Mouse (Mus musculus): Measurements from ENCODE around the gene Ces1f. TPM values are rescaled to one million over a fixed set of nuclear protein-coding genes. Genes with fewer than 3 reads are reported as not detected.
A peak's percentile ranks its signal among the peaks of the same experiment; 100 is the strongest.
"Not testable (repeated sequence)": the region's sequence is repeated elsewhere in the genome, so short reads cannot be mapped to it uniquely, and the experiment has no call there.

Ces1f gene
- polyA plus RNA-seq, 1 experiment from 2014 or later: 1.1 TPM

GRCm38 (mm10) chr8:93228673-93229370, 50.7 kb downstream of the Ces1f start:
- peak overlapping the region; percentile 26; the same call in 1 of the 2 replicates for H3K4me2 ChIP-seq (ENCODE audit: low read depth, low read length)
- H3K27ac ChIP-seq (ENCODE audit: low read depth): peak overlapping the region; percentile 69
- no peaks in the 10 kb centered on the region for H3K9me3 ChIP-seq (ENCODE audit: low read length)
- no peak overlapping the region for H3K9ac ChIP-seq (replicated peaks)
- peaks cover 3% of the 10 kb centered on the region for H3K4me1 ChIP-seq (ENCODE audit: insufficient read depth)
- H3K4me3 ChIP-seq (ENCODE audit: low read depth, low read length): no peak overlapping the region
- 49% methylated on average over 11 of the region's 11 CpGs for WGBS (ENCODE audit: insufficient replicate concordance)
- TF ChIP-seq CTCF (IDR thresholded peaks at IDR 0.05; ENCODE audit: low read depth) (no peak), EP300 (IDR thresholded peaks at IDR 0.05; ENCODE audit: low read depth) (no peak)
- no peak for DNase-seq
- H3K27me3 ChIP-seq (ENCODE audit: insufficient read depth, low read length): no peaks in the 10 kb centered on the region
- ATAC-seq: peak; percentile 69
- H3K36me3 ChIP-seq (replicated peaks; ENCODE audit: insufficient read depth, low read length): no peaks in the 10 kb centered on the region

DNA sequence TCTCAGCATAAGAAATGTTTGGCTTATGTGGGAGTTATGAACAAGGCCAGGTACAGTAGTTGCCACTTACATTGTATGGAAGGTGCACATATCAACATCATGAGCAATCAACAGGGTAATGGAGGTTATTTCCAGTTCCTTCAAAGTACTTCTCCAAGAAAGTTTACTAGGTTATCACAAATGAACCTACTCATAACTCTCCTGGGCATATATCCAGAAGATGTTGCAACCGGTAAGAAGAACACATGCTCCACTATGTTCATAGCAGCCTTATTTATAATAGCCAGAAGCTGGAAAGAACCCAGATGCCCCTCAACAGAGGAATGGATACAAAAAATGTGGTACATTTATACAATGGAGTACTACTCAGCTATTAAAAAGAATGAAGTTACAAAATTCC, 53.1 kb downstream of the Ces1f start:
- not testable (repeated sequence) for H3K27me3 ChIP-seq (ENCODE audit: insufficient read depth, low read length); H3K36me3 ChIP-seq (replicated peaks; ENCODE audit: insufficient read depth, low read length); H3K9ac ChIP-seq (replicated peaks); DNase-seq; H3K27ac ChIP-seq (ENCODE audit: low read depth); H3K4me3 ChIP-seq (ENCODE audit: low read depth, low read length); H3K4me1 ChIP-seq (ENCODE audit: insufficient read depth); H3K9me3 ChIP-seq (ENCODE audit: low read length); ATAC-seq; H3K4me2 ChIP-seq (ENCODE audit: low read depth, low read length)
- WGBS (ENCODE audit: insufficient replicate concordance): 77% methylated on average over 1 of the region's 1 CpGs

DNA sequence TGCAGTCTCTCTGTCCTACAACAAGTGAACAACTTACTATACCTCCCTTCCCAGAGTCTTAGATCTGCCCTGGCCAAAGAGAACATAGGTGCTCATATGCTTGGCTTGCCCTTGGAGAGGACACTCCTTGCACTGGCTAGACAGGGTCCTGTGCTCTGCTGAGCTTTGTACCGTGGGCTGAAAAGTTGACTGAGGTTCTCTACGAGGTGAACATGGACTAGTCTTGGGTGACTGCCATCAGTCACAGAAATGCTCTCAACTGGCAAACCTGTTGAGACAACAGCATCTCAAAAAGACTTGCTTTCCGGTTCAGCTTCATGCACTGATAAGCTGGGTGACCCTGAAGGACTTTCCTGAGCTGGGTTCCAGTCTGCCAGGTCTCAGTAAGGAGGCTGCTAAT, 57.7 kb downstream of the Ces1f start:
- DNase-seq: no peak
- H3K4me1 ChIP-seq (ENCODE audit: insufficient read depth): no peaks in the 10 kb centered on the region
- no peaks in the 10 kb centered on the region for H3K27me3 ChIP-seq (ENCODE audit: insufficient read depth, low read length)
- no peak for ATAC-seq
- no peaks in the 10 kb centered on the region for H3K9me3 ChIP-seq (ENCODE audit: low read length)
- no peak overlapping the region for H3K4me3 ChIP-seq (ENCODE audit: low read depth, low read length)
- no peaks in the 10 kb centered on the region for H3K36me3 ChIP-seq (replicated peaks; ENCODE audit: insufficient read depth, low read length)
- WGBS (ENCODE audit: insufficient replicate concordance): 67% methylated on average over 3 of the region's 3 CpGs
- TF ChIP-seq CTCF (IDR thresholded peaks at IDR 0.05; ENCODE audit: low read depth) (no peak), EP300 (IDR thresholded peaks at IDR 0.05; ENCODE audit: low read depth) (no peak)
- no peak overlapping the region for H3K27ac ChIP-seq (ENCODE audit: low read depth)
- H3K9ac ChIP-seq (replicated peaks): no peak overlapping the region
- no peak overlapping the region for H3K4me2 ChIP-seq (ENCODE audit: low read depth, low read length)

DNA sequence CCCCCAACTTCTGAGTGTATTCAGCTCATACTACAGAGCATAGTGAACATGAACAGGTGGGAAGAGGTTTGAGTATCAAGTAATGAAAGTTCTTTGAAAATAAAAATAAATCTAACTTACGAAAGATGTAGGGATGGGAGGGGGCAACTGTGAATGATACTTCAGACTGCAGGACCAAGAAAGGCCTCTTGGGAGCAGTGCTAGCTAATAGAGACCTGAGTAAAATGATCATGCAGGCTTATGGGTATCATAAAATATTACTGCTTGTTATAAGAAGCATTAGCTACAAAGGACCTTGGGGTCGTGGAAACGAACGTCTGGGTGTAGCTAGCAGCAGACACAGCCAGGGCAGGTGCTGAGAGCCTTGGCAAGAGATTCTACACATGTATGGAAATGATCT, 61.7 kb downstream of the Ces1f start:
- 67% methylated on average over 4 of the region's 4 CpGs for WGBS (ENCODE audit: insufficient replicate concordance)
- TF ChIP-seq CTCF (IDR thresholded peaks at IDR 0.05; ENCODE audit: low read depth) (peak; percentile 35), EP300 (IDR thresholded peaks at IDR 0.05; ENCODE audit: low read depth) (no peak)
- ATAC-seq: no peak
- Histone ChIP-seq H3K9me3 (ENCODE audit: low read length) (no peaks in the 10 kb centered on the region), H3K36me3 (replicated peaks; ENCODE audit: insufficient read depth, low read length) (no peaks in the 10 kb centered on the region), H3K9ac (replicated peaks) (no peak overlapping the region), H3K4me3 (ENCODE audit: low read depth, low read length) (no peak overlapping the region), H3K27ac (ENCODE audit: low read depth) (no peak overlapping the region), H3K4me1 (ENCODE audit: insufficient read depth) (no peaks in the 10 kb centered on the region), H3K27me3 (ENCODE audit: insufficient read depth, low read length) (no peaks in the 10 kb centered on the region), H3K4me2 (ENCODE audit: low read depth, low read length) (no peak overlapping the region)
- DNase-seq: no peak

- no peaks in the 10 kb centered on the region for H3K27me3 ChIP-seq (ENCODE audit: insufficient read depth, low read length)
- WGBS (ENCODE audit: insufficient replicate concordance): 65% methylated on average over 1 of the region's 1 CpGs
- ATAC-seq (no peak), DNase-seq (no peak)
- no peaks in the 10 kb centered on the region for H3K9me3 ChIP-seq (ENCODE audit: low read length)
- no peak overlapping the region for H3K9ac ChIP-seq (replicated peaks)
- no peak overlapping the region for H3K27ac ChIP-seq (ENCODE audit: low read depth)
- no peak overlapping the region for H3K4me3 ChIP-seq (ENCODE audit: low read depth, low read length)
- TF ChIP-seq CTCF (IDR thresholded peaks at IDR 0.05; ENCODE audit: low read depth) (no peak), EP300 (IDR thresholded peaks at IDR 0.05; ENCODE audit: low read depth) (no peak)
- no peak overlapping the region for H3K4me2 ChIP-seq (ENCODE audit: low read depth, low read length)
- no peaks in the 10 kb centered on the region for H3K36me3 ChIP-seq (replicated peaks; ENCODE audit: insufficient read depth, low read length)
- H3K4me1 ChIP-seq (ENCODE audit: insufficient read depth): no peaks in the 10 kb centered on the region
Observed at GRCm38 (mm10) chr8:93217375-93217774, 62.2 kb downstream of the Ces1f start.

- Histone ChIP-seq H3K4me1 (ENCODE audit: insufficient read depth) (no peaks in the 10 kb centered on the region), H3K9me3 (ENCODE audit: low read length) (no peaks in the 10 kb centered on the region), H3K9ac (replicated peaks) (no peak overlapping the region), H3K4me3 (ENCODE audit: low read depth, low read length) (no peak overlapping the region), H3K36me3 (replicated peaks; ENCODE audit: insufficient read depth, low read length) (no peaks in the 10 kb centered on the region), H3K27ac (ENCODE audit: low read depth) (no peak overlapping the region), H3K27me3 (ENCODE audit: insufficient read depth, low read length) (no peaks in the 10 kb centered on the region), H3K4me2 (ENCODE audit: low read depth, low read length) (no peak overlapping the region)
- ATAC-seq (no peak; the same call in 1 of the 2 replicates), DNase-seq (no peak)
- TF ChIP-seq CTCF (IDR thresholded peaks at IDR 0.05; ENCODE audit: low read depth) (no peak), EP300 (IDR thresholded peaks at IDR 0.05; ENCODE audit: low read depth) (no peak)
Observed at GRCm38 (mm10) chr8:93211091-93211490, 68.5 kb downstream of the Ces1f start.

Other genes starting within 250 kb of the Ces1f start
- not detected in 2 replicates for gene Ces1a, start 231.6 kb downstream of the Ces1f start, polyA plus RNA-seq (2015; fragmentation: Nextera tagmentation; extraction: Ambion mirVana)
- 1.0 and 1.2 TPM in 2 replicates for gene Ces1b, start 199.7 kb downstream of the Ces1f start, polyA plus RNA-seq (2015; fragmentation: Nextera tagmentation; extraction: Ambion mirVana)
- 147 and 162 TPM in 2 replicates for gene Ces1c, start 148.5 kb downstream of the Ces1f start, polyA plus RNA-seq (2015; fragmentation: Nextera tagmentation; extraction: Ambion mirVana)
- gene Ces1d, start 81.9 kb downstream of the Ces1f start, polyA plus RNA-seq (2015; fragmentation: Nextera tagmentation; extraction: Ambion mirVana): 216 and 217 TPM in 2 replicates
- 5.4 and 7.4 TPM in 2 replicates for gene Ces1e, start 50.1 kb downstream of the Ces1f start, polyA plus RNA-seq (2015; fragmentation: Nextera tagmentation; extraction: Ambion mirVana)
- gene Ces1g, start 57.6 kb upstream of the Ces1f start, polyA plus RNA-seq (2015; fragmentation: Nextera tagmentation; extraction: Ambion mirVana): 4.4 and 7.1 TPM in 2 replicates
- not detected in 2 replicates for gene Ces1h, start 100.0 kb upstream of the Ces1f start, polyA plus RNA-seq (2015; fragmentation: Nextera tagmentation; extraction: Ambion mirVana)

Data from liver, postnatal 0 days (tissue).